Mouse (Mus musculus): ENCODE results near the gene Zg16. TPM values are rescaled to one million over a fixed set of nuclear protein-coding genes. Genes with fewer than 3 reads are reported as not detected.

Gene Zg16
- polyA plus RNA-seq, 1 experiment = not detected

DNA sequence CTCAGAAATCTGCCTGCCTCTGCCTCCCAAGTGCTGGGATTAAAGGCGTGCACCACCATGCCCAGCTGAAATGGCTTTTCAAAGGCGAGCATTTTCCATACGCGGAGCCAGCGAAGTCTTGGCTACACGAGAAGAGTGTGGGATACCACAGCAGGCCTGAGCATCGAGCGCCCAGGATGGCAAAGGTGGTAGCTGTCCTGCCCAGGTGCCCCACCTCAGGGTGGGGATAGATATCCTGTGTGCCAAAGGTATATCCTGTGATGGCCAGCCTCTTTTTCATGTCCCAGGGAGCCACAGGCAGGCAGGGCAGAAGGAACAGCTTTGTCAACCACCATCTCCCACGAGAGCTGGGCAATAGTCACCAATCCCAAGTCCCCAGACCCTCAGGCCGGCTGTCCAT is 74.3 kb downstream of the Zg16 start:
- H3K27me3 ChIP-seq (ENCODE audit: control insufficient read depth, insufficient read depth, insufficient read length) = no peaks in the 10 kb centered on the region
- no peak overlapping the region for H3ac ChIP-seq (ENCODE audit: control insufficient read depth, insufficient read length)
- H3K79me2 ChIP-seq (ENCODE audit: control insufficient read depth, insufficient read depth) = peaks cover 40% of the 10 kb centered on the region
- H3K4me2 ChIP-seq (ENCODE audit: low read depth) = peak overlapping the region; percentile 86
- H3K4me3 ChIP-seq = peak overlapping the region; percentile 54
- no peaks in the 10 kb centered on the region for H3K36me3 ChIP-seq (ENCODE audit: control insufficient read depth, insufficient read depth)
- no peak for TF ChIP-seq USF1 (IDR thresholded peaks at IDR 0.05; ENCODE audit: low read depth)
- TF ChIP-seq SRF (IDR thresholded peaks at IDR 0.05; ENCODE audit: control insufficient read depth, insufficient read length, low read depth) = no peak
- TF ChIP-seq REST (IDR thresholded peaks at IDR 0.05; ENCODE audit: insufficient read depth, insufficient read length) = no peak
- no peak for TF ChIP-seq E2F4 (IDR thresholded peaks at IDR 0.05; ENCODE audit: insufficient read depth)
- TF ChIP-seq POLR2AphosphoS2 (IDR thresholded peaks at IDR 0.05; ENCODE audit: insufficient read length, low read depth) = no peak
- TF ChIP-seq MYOD1 (IDR thresholded peaks at IDR 0.05; ENCODE audit: control insufficient read depth in 1 of 3, insufficient read length in 2 of 3, low read depth in 2 of 3) = no peak
- TF ChIP-seq MAX (IDR thresholded peaks at IDR 0.05; ENCODE audit: low read depth) = no peak
- no peak for TF ChIP-seq TCF3 (IDR thresholded peaks at IDR 0.05; ENCODE audit: insufficient read length, low read depth)
- no peak for TF ChIP-seq MYOG (IDR thresholded peaks at IDR 0.05; ENCODE audit: control insufficient read depth in 1 of 3, insufficient read depth in 1 of 3, insufficient read length in 2 of 3, low read depth in 2 of 3)
- no peak for TF ChIP-seq TCF12 (IDR thresholded peaks at IDR 0.05; ENCODE audit: insufficient read depth, poor library complexity, severe bottlenecking)

DNA sequence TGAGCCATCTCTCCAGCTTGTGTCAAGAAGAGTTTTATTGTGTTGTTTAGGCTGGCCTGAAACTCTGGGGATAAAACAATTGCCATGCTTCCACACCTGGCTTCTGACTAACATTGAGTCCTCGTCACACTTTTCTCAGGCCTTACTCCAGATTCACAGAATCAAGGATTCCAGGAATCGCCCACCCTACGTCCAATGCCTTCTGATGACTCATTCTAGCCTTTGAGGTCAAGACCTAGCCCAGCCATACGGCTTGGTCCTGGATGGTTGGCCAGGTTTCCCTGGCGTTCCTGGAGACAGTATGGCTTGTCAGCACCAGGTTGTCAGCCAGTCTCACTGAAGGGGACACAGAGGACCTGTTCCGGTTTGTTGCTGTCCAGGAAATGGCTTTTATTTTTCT is 74.8 kb downstream of the Zg16 start:
- Histone ChIP-seq H3K4me2 (ENCODE audit: low read depth) (no peak overlapping the region), H3ac (ENCODE audit: control insufficient read depth, insufficient read length) (no peak overlapping the region), H3K36me3 (ENCODE audit: control insufficient read depth, insufficient read depth) (no peaks in the 10 kb centered on the region), H3K27me3 (ENCODE audit: control insufficient read depth, insufficient read depth, insufficient read length) (no peaks in the 10 kb centered on the region), H3K79me2 (ENCODE audit: control insufficient read depth, insufficient read depth) (peaks cover 44% of the 10 kb centered on the region), H3K4me3 (no peak overlapping the region)
- TF ChIP-seq TCF12 (IDR thresholded peaks at IDR 0.05; ENCODE audit: insufficient read depth, poor library complexity, severe bottlenecking) = no peak
- no peak for TF ChIP-seq CEBPB (IDR thresholded peaks at IDR 0.05; ENCODE audit: insufficient read depth, poor library complexity, severe bottlenecking)
- no peak for TF ChIP-seq SRF (IDR thresholded peaks at IDR 0.05; ENCODE audit: control insufficient read depth, insufficient read length, low read depth)
- no peak for TF ChIP-seq MAX (IDR thresholded peaks at IDR 0.05; ENCODE audit: low read depth)
- TF ChIP-seq MYOG (IDR thresholded peaks at IDR 0.05; ENCODE audit: control insufficient read depth in 1 of 3, insufficient read depth in 1 of 3, insufficient read length in 2 of 3, low read depth in 2 of 3) = no peak
- no peak for TF ChIP-seq POLR2AphosphoS2 (IDR thresholded peaks at IDR 0.05; ENCODE audit: insufficient read length, low read depth)
- TF ChIP-seq MYOD1 (IDR thresholded peaks at IDR 0.05; ENCODE audit: control insufficient read depth in 1 of 3, insufficient read length in 2 of 3, low read depth in 2 of 3) = no peak
- TF ChIP-seq E2F4 (IDR thresholded peaks at IDR 0.05; ENCODE audit: insufficient read depth) = no peak
- no peak for TF ChIP-seq POLR2A (IDR thresholded peaks at IDR 0.05; ENCODE audit: insufficient read length, low read depth)
- no peak for TF ChIP-seq USF1 (IDR thresholded peaks at IDR 0.05; ENCODE audit: low read depth)
- no peak for TF ChIP-seq REST (IDR thresholded peaks at IDR 0.05; ENCODE audit: insufficient read depth, insufficient read length)
- no peak for TF ChIP-seq TCF3 (IDR thresholded peaks at IDR 0.05; ENCODE audit: insufficient read length, low read depth)

DNA sequence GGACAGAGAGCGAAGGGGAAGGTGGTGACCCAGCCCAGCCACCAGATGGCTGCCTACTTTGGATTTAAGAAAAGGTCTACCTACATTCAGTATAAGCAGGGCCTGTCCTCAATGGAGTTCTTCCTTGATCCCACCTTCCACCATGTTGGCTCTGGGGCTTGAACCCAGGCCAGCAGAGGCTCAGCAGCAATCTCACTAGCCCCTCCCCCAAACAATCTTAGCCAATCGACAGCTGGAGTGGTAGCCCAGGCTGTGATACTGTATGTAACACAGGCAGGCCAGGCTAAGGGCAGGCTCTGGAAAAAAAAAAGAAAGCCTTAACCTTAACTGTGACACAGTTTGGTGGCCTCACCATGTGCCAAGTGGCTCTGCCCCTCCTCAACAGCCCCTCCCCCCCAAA is 75.4 kb downstream of the Zg16 start:
- no peaks in the 10 kb centered on the region for H3K27me3 ChIP-seq (ENCODE audit: control insufficient read depth, insufficient read depth, insufficient read length)

DNA sequence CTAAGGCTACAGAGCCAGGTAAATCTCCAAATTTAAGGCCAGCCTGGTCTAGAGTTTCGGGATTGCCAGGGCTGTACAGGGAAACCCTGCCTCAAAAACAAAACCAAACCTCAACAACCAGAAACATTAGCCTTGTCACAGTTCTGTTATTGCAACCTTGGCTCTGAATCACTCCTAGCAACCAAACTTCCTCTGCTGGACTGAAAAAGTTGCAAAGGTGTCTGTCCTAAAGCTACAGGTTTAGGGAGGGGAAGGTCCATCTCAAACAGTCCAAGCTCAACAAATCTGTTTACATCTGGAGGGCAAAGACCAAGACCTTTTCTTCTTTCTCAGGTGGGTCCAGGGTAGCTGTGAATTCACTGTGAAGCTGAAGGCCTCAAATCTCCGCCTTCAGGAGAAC is 76.1 kb downstream of the Zg16 start:
- Histone ChIP-seq H3K27me3 (ENCODE audit: control insufficient read depth, insufficient read depth, insufficient read length) (no peaks in the 10 kb centered on the region), H3K4me3 (no peak overlapping the region), H3K79me2 (ENCODE audit: control insufficient read depth, insufficient read depth) (peaks cover 44% of the 10 kb centered on the region), H3K4me2 (ENCODE audit: low read depth) (no peak overlapping the region), H3K36me3 (ENCODE audit: control insufficient read depth, insufficient read depth) (no peaks in the 10 kb centered on the region), H3ac (ENCODE audit: control insufficient read depth, insufficient read length) (no peak overlapping the region)
- TF ChIP-seq CEBPB (IDR thresholded peaks at IDR 0.05; ENCODE audit: insufficient read depth, poor library complexity, severe bottlenecking) = no peak
- TF ChIP-seq MAX (IDR thresholded peaks at IDR 0.05; ENCODE audit: low read depth) = no peak
- TF ChIP-seq TCF12 (IDR thresholded peaks at IDR 0.05; ENCODE audit: insufficient read depth, poor library complexity, severe bottlenecking) = no peak
- TF ChIP-seq USF1 (IDR thresholded peaks at IDR 0.05; ENCODE audit: low read depth) = no peak
- no peak for TF ChIP-seq E2F4 (IDR thresholded peaks at IDR 0.05; ENCODE audit: insufficient read depth)
- TF ChIP-seq SRF (IDR thresholded peaks at IDR 0.05; ENCODE audit: control insufficient read depth, insufficient read length, low read depth) = no peak
- no peak for TF ChIP-seq POLR2AphosphoS2 (IDR thresholded peaks at IDR 0.05; ENCODE audit: insufficient read length, low read depth)
- TF ChIP-seq POLR2A (IDR thresholded peaks at IDR 0.05; ENCODE audit: insufficient read length, low read depth) = no peak
- no peak for TF ChIP-seq REST (IDR thresholded peaks at IDR 0.05; ENCODE audit: insufficient read depth, insufficient read length)
- TF ChIP-seq MYOG (IDR thresholded peaks at IDR 0.05; ENCODE audit: control insufficient read depth in 1 of 3, insufficient read depth in 1 of 3, insufficient read length in 2 of 3, low read depth in 2 of 3) = no peak
- no peak for TF ChIP-seq MYOD1 (IDR thresholded peaks at IDR 0.05; ENCODE audit: control insufficient read depth in 1 of 3, insufficient read length in 2 of 3, low read depth in 2 of 3)
- TF ChIP-seq TCF3 (IDR thresholded peaks at IDR 0.05; ENCODE audit: insufficient read length, low read depth) = no peak

More for the DNA sequence above, 75.4 kb downstream of the Zg16 start:
- no peak overlapping the region for H3ac ChIP-seq (ENCODE audit: control insufficient read depth, insufficient read length)
- no peak overlapping the region for H3K4me3 ChIP-seq
- H3K36me3 ChIP-seq (ENCODE audit: control insufficient read depth, insufficient read depth) = no peaks in the 10 kb centered on the region
- TF ChIP-seq MYOG (IDR thresholded peaks at IDR 0.05; ENCODE audit: control insufficient read depth in 1 of 3, insufficient read depth in 1 of 3, insufficient read length in 2 of 3, low read depth in 2 of 3) (no peak), POLR2A (IDR thresholded peaks at IDR 0.05; ENCODE audit: insufficient read length, low read depth) (no peak), MYOD1 (IDR thresholded peaks at IDR 0.05; ENCODE audit: control insufficient read depth in 1 of 3, insufficient read length in 2 of 3, low read depth in 2 of 3) (no peak), CEBPB (IDR thresholded peaks at IDR 0.05; ENCODE audit: insufficient read depth, poor library complexity, severe bottlenecking) (no peak), USF1 (IDR thresholded peaks at IDR 0.05; ENCODE audit: low read depth) (no peak), TCF3 (IDR thresholded peaks at IDR 0.05; ENCODE audit: insufficient read length, low read depth) (no peak), SRF (IDR thresholded peaks at IDR 0.05; ENCODE audit: control insufficient read depth, insufficient read length, low read depth) (no peak), TCF12 (IDR thresholded peaks at IDR 0.05; ENCODE audit: insufficient read depth, poor library complexity, severe bottlenecking) (no peak), E2F4 (IDR thresholded peaks at IDR 0.05; ENCODE audit: insufficient read depth) (no peak), POLR2AphosphoS2 (IDR thresholded peaks at IDR 0.05; ENCODE audit: insufficient read length, low read depth) (no peak), MAX (IDR thresholded peaks at IDR 0.05; ENCODE audit: low read depth) (no peak), REST (IDR thresholded peaks at IDR 0.05; ENCODE audit: insufficient read depth, insufficient read length) (no peak)
- no peak overlapping the region for H3K4me2 ChIP-seq (ENCODE audit: low read depth)
- peaks cover 44% of the 10 kb centered on the region for H3K79me2 ChIP-seq (ENCODE audit: control insufficient read depth, insufficient read depth)
